Mouse (Mus musculus): Measurements from ENCODE around the gene Hecw2. TPM values are rescaled to one million over a fixed set of nuclear protein-coding genes. Genes with fewer than 3 reads are reported as not detected.
A peak's percentile ranks its signal among the peaks of the same experiment; 100 is the strongest.

Hecw2 gene
- 5.3 and 5.7 TPM in 2 replicates for polyA plus RNA-seq (2015; fragmentation: Nextera tagmentation; extraction: Ambion mirVana)

DNA sequence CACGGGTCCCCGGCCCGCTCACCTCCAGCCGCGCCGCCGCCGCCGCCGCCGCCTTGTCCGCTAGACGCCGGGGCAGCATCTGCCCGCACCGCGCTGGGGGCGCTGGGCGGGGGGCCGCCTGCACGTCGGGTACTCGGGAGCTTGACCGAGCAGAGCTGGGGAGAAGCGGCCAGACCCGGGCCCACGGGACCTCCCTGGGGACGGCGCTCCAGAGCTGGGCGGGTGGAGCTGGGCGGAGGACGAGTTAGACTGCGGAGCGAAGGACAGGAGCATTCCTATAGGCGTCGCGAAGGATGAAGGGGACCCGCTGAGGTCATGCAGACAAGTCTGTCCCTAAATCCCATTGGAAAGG lies at the start of gene Hecw2:
Gene Hecw2 (minus strand): TSS at position 215 of the 352 bp plus-strand sequence.
- under 1% methylated on average over 38 of the region's 38 CpGs for WGBS
- no peaks in the 10 kb centered on the region for H3K36me3 ChIP-seq
- H3K4me3 ChIP-seq (replicated peaks): peak within 1 kb of the TSS; percentile 74
- H3K9me3 ChIP-seq: no peaks in the 10 kb centered on the region
- H3K27me3 ChIP-seq: peaks cover 11% of the 10 kb centered on the region
- ATAC-seq: peak; percentile 86
- H3K9ac ChIP-seq (replicated peaks): peak within 1 kb of the TSS; percentile 90
- H3K4me1 ChIP-seq (replicated peaks): peaks cover 12% of the 10 kb centered on the region
- peak within 1 kb of the TSS; percentile 96 for H3K27ac ChIP-seq
- H3K4me2 ChIP-seq (replicated peaks): peak within 1 kb of the TSS; percentile 64

- Histone ChIP-seq H3K36me3 (no peaks in the 10 kb centered on the region), H3K4me1 (replicated peaks) (no peaks in the 10 kb centered on the region), H3K27ac (no peak overlapping the region), H3K27me3 (no peaks in the 10 kb centered on the region), H3K9ac (replicated peaks) (no peak overlapping the region), H3K4me3 (replicated peaks) (no peak overlapping the region), H3K9me3 (no peaks in the 10 kb centered on the region), H3K4me2 (replicated peaks) (no peak overlapping the region)
- WGBS: 95% methylated on average over 4 of the region's 4 CpGs
- ATAC-seq: no peak
Observed at GRCm38 (mm10) chr1:54242722-54243121, 47.8 kb upstream of the Hecw2 start.

DNA sequence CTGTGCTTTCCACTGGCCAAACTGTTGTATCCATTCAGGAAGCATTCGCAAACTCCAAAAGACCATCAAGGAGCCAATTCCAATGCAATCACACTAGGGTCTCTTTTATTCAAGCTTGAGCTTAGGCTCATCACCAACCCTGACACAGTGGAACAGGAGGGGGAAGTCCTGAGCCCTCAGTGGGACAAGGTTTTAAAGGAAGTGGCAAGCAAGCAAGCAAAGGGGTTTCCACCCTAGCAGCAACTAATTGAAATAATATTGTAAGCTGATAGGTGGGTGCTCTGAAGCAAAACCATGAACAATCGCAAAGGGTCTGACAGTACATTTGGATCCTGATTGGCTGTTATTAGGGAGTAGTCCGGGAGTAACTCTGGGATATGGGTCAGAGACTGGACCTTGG lies 25.3 kb upstream of the Hecw2 start:
- H3K9me3 ChIP-seq: no peaks in the 10 kb centered on the region
- WGBS: 93% methylated on average over 3 of the region's 3 CpGs
- no peaks in the 10 kb centered on the region for H3K4me1 ChIP-seq (replicated peaks)
- no peak for ATAC-seq
- no peak overlapping the region for H3K9ac ChIP-seq (replicated peaks)
- H3K4me3 ChIP-seq (replicated peaks): no peak overlapping the region
- no peaks in the 10 kb centered on the region for H3K36me3 ChIP-seq
- no peak overlapping the region for H3K27ac ChIP-seq
- no peak overlapping the region for H3K4me2 ChIP-seq (replicated peaks)
- no peaks in the 10 kb centered on the region for H3K27me3 ChIP-seq

DNA sequence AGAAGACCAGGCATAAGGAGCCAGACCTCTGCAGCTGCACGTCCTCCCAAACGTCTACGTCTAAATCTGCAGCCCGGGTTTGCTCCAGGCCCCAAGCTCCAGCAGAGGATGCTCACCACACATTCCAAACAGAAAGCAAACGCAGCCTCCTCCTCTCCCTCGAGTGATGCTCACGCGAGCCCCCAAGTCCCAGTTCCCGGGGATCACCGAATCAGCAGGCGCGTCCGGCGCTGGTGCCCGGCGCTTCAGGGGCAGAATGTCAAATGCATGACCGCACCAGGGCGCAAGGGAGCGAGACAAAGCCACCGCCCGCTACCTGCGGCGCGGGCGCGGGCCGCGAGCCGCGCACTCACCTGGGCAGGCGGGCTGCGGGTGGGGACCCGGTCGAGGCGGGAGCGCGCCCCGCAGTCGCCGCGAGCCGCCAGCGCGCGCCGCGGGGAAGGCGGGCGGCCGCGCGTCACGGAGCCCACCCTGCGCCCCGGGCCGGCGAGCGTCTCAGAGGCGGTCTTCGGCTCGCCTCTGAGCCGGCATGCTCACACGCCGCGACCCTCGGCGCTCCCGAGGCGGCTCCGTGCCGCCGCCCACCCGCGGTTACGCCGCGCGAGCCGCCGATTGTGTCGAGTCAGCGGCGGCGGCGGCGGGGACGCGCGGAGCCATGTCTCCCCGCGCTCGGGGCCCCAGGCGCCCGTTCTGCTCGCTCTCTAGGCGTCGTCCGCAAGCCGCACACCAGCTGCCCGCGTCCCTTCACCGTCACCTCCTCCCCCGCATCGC lies 600 bp downstream of the Hecw2 start:
- ATAC-seq: peak; percentile 94
- Histone ChIP-seq H3K27ac (peak overlapping the region; percentile 96), H3K4me2 (replicated peaks) (peak overlapping the region; percentile 64), H3K9me3 (no peaks in the 10 kb centered on the region), H3K4me1 (replicated peaks) (peaks cover 12% of the 10 kb centered on the region), H3K27me3 (peaks cover 11% of the 10 kb centered on the region), H3K9ac (replicated peaks) (peak overlapping the region; percentile 90), H3K4me3 (replicated peaks) (peak overlapping the region; percentile 74), H3K36me3 (no peaks in the 10 kb centered on the region)
- under 1% methylated on average over 93 of the region's 104 CpGs for WGBS

GRCm38 (mm10) chr1:54193191-54193770 lies 1.7 kb downstream of the Hecw2 start:
- no peak for ATAC-seq
- H3K9ac ChIP-seq (replicated peaks): peak overlapping the region; percentile 36
- no peaks in the 10 kb centered on the region for H3K9me3 ChIP-seq
- H3K36me3 ChIP-seq: no peaks in the 10 kb centered on the region
- H3K4me1 ChIP-seq (replicated peaks): peaks cover 12% of the 10 kb centered on the region
- 25% methylated on average over 7 of the region's 7 CpGs for WGBS
- peaks cover 11% of the 10 kb centered on the region for H3K27me3 ChIP-seq
- H3K4me3 ChIP-seq (replicated peaks): peak overlapping the region; percentile 74
- H3K4me2 ChIP-seq (replicated peaks): peak overlapping the region; percentile 64
- H3K27ac ChIP-seq: no peak overlapping the region

DNA sequence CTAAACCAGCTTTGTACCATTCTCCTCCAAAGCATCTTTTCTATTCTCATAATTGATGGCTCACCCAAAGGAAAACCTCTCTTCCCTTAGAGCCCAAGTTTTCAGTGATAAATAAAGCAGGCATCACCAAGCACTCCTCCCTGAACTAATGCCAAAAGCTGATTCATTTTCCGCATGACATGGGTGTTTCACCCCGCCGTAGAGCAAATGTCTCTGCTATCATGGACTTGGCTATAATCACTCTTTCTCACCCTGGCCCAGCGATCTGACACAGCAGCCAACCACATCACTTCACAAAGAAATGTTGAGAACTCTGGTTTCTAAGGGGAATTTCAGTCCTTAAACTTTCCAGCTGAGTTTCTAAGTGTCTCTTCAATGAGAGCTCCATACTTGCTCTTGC lies 7.4 kb downstream of the Hecw2 start:
- Histone ChIP-seq H3K9ac (replicated peaks) (no peak overlapping the region), H3K9me3 (no peaks in the 10 kb centered on the region), H3K36me3 (no peaks in the 10 kb centered on the region), H3K4me3 (replicated peaks) (no peak overlapping the region), H3K27me3 (0 out of 2 replicates have a peak, but pooled peaks cover 4% of the 10 kb centered on the region), H3K4me2 (replicated peaks) (no peak overlapping the region), H3K27ac (no peak overlapping the region), H3K4me1 (replicated peaks) (no peaks in the 10 kb centered on the region)
- 89% methylated on average over 4 of the region's 4 CpGs for WGBS
- ATAC-seq: no peak

- no peaks in the 10 kb centered on the region for H3K36me3 ChIP-seq
- no peak overlapping the region for H3K9ac ChIP-seq (replicated peaks)
- no peaks in the 10 kb centered on the region for H3K4me1 ChIP-seq (replicated peaks)
- no peak overlapping the region for H3K27ac ChIP-seq
- 67% methylated on average over 3 of the region's 3 CpGs for WGBS
- H3K9me3 ChIP-seq: no peaks in the 10 kb centered on the region
- H3K27me3 ChIP-seq: no peaks in the 10 kb centered on the region
- no peak overlapping the region for H3K4me2 ChIP-seq (replicated peaks)
- ATAC-seq: no peak
- H3K4me3 ChIP-seq (replicated peaks): no peak overlapping the region
Observed at GRCm38 (mm10) chr1:54186347-54186746, 8.6 kb downstream of the Hecw2 start.

- Histone ChIP-seq H3K9ac (replicated peaks) (no peak overlapping the region), H3K27ac (no peak overlapping the region), H3K4me3 (replicated peaks) (no peak overlapping the region), H3K4me1 (replicated peaks) (no peaks in the 10 kb centered on the region), H3K4me2 (replicated peaks) (no peak overlapping the region), H3K36me3 (no peaks in the 10 kb centered on the region), H3K9me3 (no peaks in the 10 kb centered on the region), H3K27me3 (no peaks in the 10 kb centered on the region)
- 79% methylated on average over 1 of the region's 2 CpGs for WGBS
- no peak for ATAC-seq
Observed at GRCm38 (mm10) chr1:54180663-54181062, 14.3 kb downstream of the Hecw2 start.

GRCm38 (mm10) chr1:54179179-54179578 lies 15.8 kb downstream of the Hecw2 start:
- H3K9ac ChIP-seq (replicated peaks): no peak overlapping the region
- H3K4me2 ChIP-seq (replicated peaks): no peak overlapping the region
- H3K4me3 ChIP-seq (replicated peaks): no peak overlapping the region
- no peaks in the 10 kb centered on the region for H3K36me3 ChIP-seq
- H3K4me1 ChIP-seq (replicated peaks): no peaks in the 10 kb centered on the region
- no peaks in the 10 kb centered on the region for H3K27me3 ChIP-seq
- ATAC-seq: no peak
- no peak overlapping the region for H3K27ac ChIP-seq
- no peaks in the 10 kb centered on the region for H3K9me3 ChIP-seq
- 93% methylated on average over 7 of the region's 7 CpGs for WGBS

DNA sequence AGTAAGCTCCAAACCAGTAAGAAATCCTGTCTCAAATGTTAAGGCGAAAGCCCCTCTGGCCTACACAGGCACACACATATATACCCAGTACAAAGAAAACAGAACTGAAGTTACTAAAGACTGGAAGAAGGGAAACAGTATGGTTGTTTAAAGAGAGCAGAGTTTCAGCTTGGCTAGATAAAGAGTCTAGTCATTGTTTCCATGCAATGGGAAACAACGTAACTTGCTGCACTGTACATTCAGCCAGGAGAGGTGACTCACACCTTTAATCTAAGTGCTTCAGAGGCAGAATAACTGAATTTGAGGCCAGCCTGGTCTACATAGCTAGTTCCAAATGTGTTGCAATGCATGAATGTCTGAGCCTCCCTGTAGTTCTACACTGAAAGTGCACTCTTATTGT lies 18.4 kb downstream of the Hecw2 start:
- Histone ChIP-seq H3K4me2 (replicated peaks) (no peak overlapping the region), H3K4me3 (replicated peaks) (no peak overlapping the region), H3K27ac (no peak overlapping the region), H3K9me3 (no peaks in the 10 kb centered on the region), H3K27me3 (no peaks in the 10 kb centered on the region), H3K9ac (replicated peaks) (no peak overlapping the region), H3K36me3 (no peaks in the 10 kb centered on the region), H3K4me1 (replicated peaks) (no peaks in the 10 kb centered on the region)
- 88% methylated on average over 2 of the region's 2 CpGs for WGBS
- ATAC-seq: no peak

GRCm38 (mm10) chr1:54168014-54168413 lies 27.0 kb downstream of the Hecw2 start:
- Histone ChIP-seq H3K9me3 (no peaks in the 10 kb centered on the region), H3K36me3 (no peaks in the 10 kb centered on the region), H3K4me3 (replicated peaks) (no peak overlapping the region), H3K9ac (replicated peaks) (no peak overlapping the region), H3K4me1 (replicated peaks) (no peaks in the 10 kb centered on the region), H3K4me2 (replicated peaks) (no peak overlapping the region), H3K27ac (no peak overlapping the region), H3K27me3 (no peaks in the 10 kb centered on the region)
- 89% methylated on average over 3 of the region's 3 CpGs for WGBS
- no peak for ATAC-seq

DNA sequence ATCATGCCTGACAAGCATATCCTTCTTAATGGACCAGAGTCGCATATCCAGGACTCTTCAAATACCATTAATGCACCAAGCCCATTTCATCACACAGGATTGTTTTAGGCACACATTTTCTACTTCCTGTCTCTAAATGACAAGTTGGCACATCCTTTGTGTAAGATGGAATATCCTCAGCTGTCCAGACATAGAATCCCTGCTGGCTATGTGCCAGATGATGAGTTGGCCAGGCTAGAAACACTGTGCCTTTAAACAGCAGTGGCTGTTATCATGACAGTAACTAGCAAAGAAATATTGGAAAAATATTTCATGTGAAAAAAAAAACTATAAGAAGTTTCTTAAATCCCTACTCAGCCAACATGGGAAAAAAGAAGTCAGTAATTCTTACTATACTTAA lies 35.4 kb downstream of the Hecw2 start:
- H3K4me1 ChIP-seq (replicated peaks): no peaks in the 10 kb centered on the region
- no peak overlapping the region for H3K4me2 ChIP-seq (replicated peaks)
- no peak overlapping the region for H3K9ac ChIP-seq (replicated peaks)
- no peak overlapping the region for H3K27ac ChIP-seq
- H3K9me3 ChIP-seq: no peaks in the 10 kb centered on the region
- no peak for ATAC-seq
- H3K36me3 ChIP-seq: no peaks in the 10 kb centered on the region
- 92% methylated on average over 1 of the region's 1 CpGs for WGBS
- H3K4me3 ChIP-seq (replicated peaks): no peak overlapping the region
- H3K27me3 ChIP-seq: no peaks in the 10 kb centered on the region

All from midbrain, embryonic 13.5 days (tissue).